Mouse (Mus musculus): Measurements from ENCODE around the gene Cxcl5.

Gene Cxcl5

DNA sequence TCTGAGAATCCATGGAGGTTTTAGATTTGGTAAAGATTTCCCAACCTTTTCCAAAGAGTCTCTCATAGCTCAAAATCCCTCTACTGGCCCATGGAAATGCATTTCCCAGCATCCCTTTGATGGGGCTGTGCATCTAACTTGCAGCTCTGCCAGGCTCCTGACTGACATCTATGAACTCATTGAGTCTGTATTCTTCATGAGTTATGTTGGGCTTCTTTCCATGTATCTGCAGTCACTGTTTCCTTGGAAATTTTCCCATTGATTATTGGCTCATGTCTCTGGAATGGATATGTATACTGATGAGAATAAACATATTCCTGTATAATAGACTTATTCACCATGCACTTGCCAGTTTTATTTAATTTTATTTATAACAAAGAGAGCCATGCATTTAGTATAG lies 46.9 kb downstream of the Cxcl5 start:
- no peaks in the 10 kb centered on the region for H3K36me3 ChIP-seq (ENCODE audit: control insufficient read depth, insufficient read depth, low read length, poor library complexity, severe bottlenecking)
- no peaks in the 10 kb centered on the region for H3K27me3 ChIP-seq (ENCODE audit: control insufficient read depth, insufficient read depth, low read length, poor library complexity, severe bottlenecking)
- no peak for DNase-seq (ENCODE audit: low read depth, low spot score)

DNA sequence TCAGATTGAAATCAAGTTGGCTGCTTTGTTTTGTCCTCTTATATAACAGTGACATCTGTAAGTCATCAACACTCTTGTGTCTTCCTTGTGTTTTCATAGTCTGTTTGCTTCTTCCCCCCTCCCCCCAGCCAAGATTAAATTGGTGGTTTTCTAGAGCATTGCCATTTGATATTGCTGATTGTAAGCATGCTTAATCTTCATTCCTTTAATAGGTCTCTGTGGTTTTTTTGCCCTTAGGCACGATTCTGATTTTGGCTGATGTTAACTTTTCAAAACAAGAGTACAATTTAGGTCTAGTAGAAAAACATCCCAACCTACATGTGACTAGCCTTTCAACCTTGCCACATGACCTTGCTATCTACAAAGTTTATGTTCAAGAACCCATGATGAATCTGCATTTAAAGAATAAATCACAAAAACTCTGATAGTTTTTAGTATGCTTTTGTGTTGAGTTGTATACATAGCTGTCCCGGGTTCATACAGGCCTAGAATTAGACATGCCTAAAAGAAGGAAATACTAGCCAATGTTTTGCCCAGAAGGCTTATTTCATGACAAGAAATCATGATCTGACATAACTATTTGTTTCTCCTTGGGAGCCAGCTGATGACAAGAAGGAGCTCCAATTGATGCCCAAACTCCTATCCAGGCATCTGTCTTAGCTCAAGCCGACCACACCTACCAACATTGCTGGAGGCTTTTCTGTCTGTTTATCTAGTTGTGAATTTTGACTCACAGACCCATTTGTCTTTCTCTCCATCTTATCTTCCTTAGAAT lies 48.2 kb downstream of the Cxcl5 start:
- no peak for DNase-seq (ENCODE audit: low read depth, low spot score)
- H3K27me3 ChIP-seq (ENCODE audit: control insufficient read depth, insufficient read depth, low read length, poor library complexity, severe bottlenecking) = no peaks in the 10 kb centered on the region
- no peaks in the 10 kb centered on the region for H3K36me3 ChIP-seq (ENCODE audit: control insufficient read depth, insufficient read depth, low read length, poor library complexity, severe bottlenecking)
